Mouse (Mus musculus) adrenal gland, adult 18-20 months (tissue): Measurements from ENCODE around the gene Hist1h3d. TPM values are rescaled to one million over a fixed set of nuclear protein-coding genes. Genes with fewer than 3 reads are reported as not detected.
A peak's percentile ranks its signal among the peaks of the same experiment; 100 is the strongest.
"Not testable (repeated sequence)": the region's sequence is repeated elsewhere in the genome, so short reads cannot be mapped to it uniquely, and the experiment has no call there.

Experiments
- DNase-seq, 2 experiments: peaks; one replicate each; pipeline ENCODE4 v3.0.0; 2021 to 2022; ENCODE audit warnings: low spot score in 2 of 2
- total RNA-seq, 2 experiments: library from RNA; stranded (reverse); gene quantifications; 1 replicate in 1 of 2; 2 replicates in 1 of 2; pipeline ENCODE4 v1.2.3; 2021

Hist1h3d gene
- total RNA-seq, 2 experiments from 2014 or later, result 3.2 to 3.9 TPM

DNA sequence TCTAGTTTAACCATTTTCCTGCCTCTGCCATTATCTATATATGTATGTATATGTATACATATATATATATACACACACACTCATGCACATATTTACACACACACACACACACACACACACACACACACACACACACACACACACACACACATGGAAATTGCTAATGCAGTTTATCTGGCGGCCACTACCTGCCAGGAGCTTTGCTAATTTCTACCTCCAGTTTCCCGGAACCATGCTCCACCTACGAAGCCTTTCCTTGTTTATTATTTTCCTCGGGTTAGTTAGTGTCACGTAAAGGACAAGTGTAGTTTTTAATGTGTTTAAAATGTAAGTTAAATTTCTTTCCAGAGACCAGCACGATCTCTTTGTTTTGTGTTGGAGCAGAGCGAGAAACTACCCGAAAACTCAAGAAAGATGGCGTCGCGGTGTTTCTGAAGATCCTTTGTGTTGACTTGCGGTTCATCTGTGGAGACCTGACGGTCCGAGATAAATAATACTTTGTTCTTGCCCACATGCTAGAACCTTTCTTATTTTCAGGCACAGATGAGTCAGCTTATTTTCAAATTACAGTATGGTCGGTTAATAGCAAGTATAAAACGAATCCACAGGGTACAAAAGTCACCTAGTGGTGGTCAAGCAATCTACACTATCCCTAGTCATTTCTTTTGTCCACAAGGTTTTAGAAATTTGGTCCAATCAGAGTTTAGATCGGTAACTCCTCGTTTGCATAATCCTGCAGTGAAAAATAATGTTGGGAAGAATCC is 12.7 kb upstream of the Hist1h3d start:
- DNase-seq, result no peak

GRCm38 (mm10) chr13:23564482-23564881 is 11.1 kb upstream of the Hist1h3d start:
- DNase-seq, result no peak

DNA sequence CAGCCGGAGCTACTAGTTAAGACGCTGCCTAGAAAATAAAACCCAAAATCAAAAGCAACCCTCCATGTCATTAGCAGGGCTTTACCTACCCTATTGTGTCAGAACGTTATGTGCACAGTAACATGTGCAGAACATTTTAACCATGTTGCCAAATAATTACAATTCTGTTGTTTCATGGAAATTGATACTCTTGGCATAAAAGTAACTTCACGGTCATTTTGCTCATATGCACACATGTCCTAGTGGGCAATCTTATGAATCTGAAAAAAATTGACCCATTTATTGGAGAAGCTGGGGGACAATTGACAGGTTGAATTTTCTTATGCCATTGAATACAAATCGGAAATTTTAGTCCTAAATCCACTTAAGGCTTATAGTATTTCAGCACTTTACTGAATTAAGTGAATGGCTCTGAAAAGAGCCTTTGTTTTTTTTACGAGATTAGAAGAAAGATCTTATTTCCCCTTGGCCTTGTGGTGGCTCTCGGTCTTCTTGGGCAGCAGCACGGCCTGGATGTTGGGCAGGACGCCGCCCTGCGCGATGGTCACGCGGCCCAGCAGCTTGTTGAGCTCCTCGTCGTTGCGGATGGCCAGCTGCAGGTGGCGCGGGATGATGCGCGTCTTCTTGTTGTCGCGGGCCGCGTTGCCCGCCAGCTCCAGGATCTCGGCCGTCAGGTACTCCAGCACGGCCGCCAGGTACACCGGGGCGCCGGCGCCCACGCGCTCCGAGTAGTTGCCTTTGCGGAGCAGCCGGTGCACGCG is 5.1 kb upstream of the Hist1h3d start:
- not testable (repeated sequence) for DNase-seq

- DNase-seq, result peak; percentile 56 to 65
These were observed 4.5 kb upstream of the Hist1h3d start, which contains the start of the genes Hist1h2ae and Hist1h2bg for GRCm38 (mm10) chr13:23571022-23571503. TSS of gene Hist1h2ae (minus strand) at chr13:23571220. TSS of gene Hist1h2bg (plus strand) at chr13:23571396.

- not testable (repeated sequence) for DNase-seq
These were observed 3.9 kb upstream of the Hist1h3d start for GRCm38 (mm10) chr13:23571504-23572217.

- no peak for DNase-seq
These were observed 3.1 kb upstream of the Hist1h3d start for GRCm38 (mm10) chr13:23572218-23573033.

GRCm38 (mm10) chr13:23573034-23573897 is 2.3 kb upstream of the Hist1h3d start:
- not testable (repeated sequence) for DNase-seq

DNA sequence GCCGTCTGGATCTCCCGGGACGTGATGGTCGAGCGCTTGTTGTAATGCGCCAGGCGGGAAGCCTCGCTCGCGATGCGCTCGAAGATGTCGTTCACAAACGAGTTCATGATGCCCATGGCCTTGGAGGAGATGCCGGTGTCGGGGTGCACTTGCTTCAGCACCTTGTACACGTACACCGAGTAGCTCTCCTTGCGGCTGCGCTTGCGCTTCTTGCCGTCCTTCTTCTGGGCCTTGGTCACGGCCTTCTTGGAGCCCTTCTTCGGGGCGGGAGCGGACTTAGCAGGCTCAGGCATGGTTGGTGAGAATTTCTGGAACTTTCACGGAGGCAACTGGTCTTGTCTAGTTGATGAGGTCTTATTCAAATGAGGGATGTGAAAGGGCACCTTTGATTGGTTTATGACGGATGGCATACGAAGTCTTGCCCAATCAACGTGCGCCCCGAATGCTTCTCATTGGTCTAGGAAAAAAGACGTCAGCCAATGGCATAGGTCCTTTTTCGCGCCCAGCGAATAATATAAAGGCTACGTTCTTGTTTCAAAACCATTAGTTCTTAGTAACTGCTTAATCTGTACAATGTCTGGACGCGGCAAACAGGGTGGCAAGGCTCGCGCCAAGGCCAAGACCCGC is 1.6 kb upstream of the Hist1h3d start, which contains the start of the genes Hist1h2bf and Hist1h2ad:
TSS of gene Hist1h2bf (minus strand) at position 299 of the 627 bp plus-strand sequence.
TSS of gene Hist1h2ad (plus strand) at position 484 of the 627 bp plus-strand sequence.
- peak; percentile 36 to 65 for DNase-seq

DNA sequence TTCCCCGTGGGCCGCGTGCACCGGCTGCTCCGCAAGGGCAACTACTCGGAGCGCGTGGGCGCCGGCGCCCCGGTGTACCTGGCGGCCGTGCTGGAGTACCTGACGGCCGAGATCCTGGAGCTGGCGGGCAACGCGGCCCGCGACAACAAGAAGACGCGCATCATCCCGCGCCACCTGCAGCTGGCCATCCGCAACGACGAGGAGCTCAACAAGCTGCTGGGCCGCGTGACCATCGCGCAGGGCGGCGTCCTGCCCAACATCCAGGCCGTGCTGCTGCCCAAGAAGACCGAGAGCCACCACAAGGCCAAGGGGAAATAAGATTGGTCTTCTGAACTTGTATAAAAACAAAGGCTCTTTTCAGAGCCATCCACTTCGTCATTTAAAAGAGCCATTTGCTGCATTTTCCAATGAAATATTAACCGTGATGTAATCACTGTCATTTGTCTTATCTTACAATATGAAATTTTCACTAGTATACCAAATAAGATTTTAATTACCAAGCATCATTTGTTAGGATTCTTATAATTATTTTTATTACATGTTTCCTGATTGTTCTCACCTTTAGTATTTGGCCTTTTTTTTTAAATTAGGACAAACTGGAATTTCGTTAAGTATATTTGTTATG is 905 bp upstream of the Hist1h3d start:
- not testable (repeated sequence) for DNase-seq

DNA sequence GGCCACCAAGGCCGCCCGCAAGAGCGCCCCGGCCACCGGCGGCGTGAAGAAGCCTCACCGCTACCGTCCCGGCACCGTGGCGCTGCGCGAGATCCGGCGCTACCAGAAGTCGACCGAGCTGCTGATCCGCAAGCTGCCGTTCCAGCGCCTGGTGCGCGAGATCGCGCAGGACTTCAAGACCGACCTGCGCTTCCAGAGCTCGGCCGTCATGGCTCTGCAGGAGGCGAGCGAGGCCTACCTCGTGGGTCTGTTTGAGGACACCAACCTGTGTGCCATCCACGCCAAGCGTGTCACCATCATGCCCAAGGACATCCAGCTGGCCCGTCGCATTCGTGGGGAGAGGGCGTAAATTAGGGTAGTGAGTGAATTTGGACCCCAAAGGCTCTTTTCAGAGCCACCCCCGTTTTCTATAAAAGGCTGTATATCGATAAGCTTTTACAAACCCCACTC is 326 bp downstream of the Hist1h3d start:
- not testable (repeated sequence) for DNase-seq

GRCm38 (mm10) chr13:23576351-23576881 is 853 bp downstream of the Hist1h3d start:
- no peak for DNase-seq

GRCm38 (mm10) chr13:23576906-23577639 is 1.5 kb downstream of the Hist1h3d start:
- DNase-seq, result no peak

GRCm38 (mm10) chr13:23577835-23578234 is 2.3 kb downstream of the Hist1h3d start:
- no peak for DNase-seq

GRCm38 (mm10) chr13:23581408-23582218 is 6.0 kb downstream of the Hist1h3d start, which contains the start of gene Hist1h4d:
TSS of gene Hist1h4d (plus strand) at chr13:23581598.
- peak; percentile 93 to 99 for DNase-seq

GRCm38 (mm10) chr13:23582219-23583056 is 6.9 kb downstream of the Hist1h3d start:
- DNase-seq, result no peak
